ENCODE assay signal across 9 mouse cellular contexts in genomic region chr10:122803906-122804305, GRCm38 (mm10).
A peak's percentile ranks its signal among the peaks of the same experiment; 100 is the strongest.
DNase-seq lines count a peak whose midpoint lies in the region; ATAC-seq and TF ChIP-seq lines count a peak whose summit lies in the region.
"Had no signal": no experiment of that assay in that cellular context is flagged by ENCODE, and none has a peak within 500 bp of the region (broad histone marks: within the 10 kb centered on the region; RNA-seq: fewer than 3 reads in every experiment).

No protein-coding gene starts in this region.

- no peak overlapping the region for H3K9ac ChIP-seq in midbrain, embryonic 11.5 days (ENCODE audit: low read length)
- no peak overlapping the region for H3K9ac ChIP-seq in midbrain, embryonic 16.5 days (ENCODE audit: low read depth, low read length)
- no peak overlapping the region for H3K9ac ChIP-seq in embryonic facial prominence, embryonic 14.5 days (ENCODE audit: low read depth, low read length)
- H3K9ac ChIP-seq in hindbrain, postnatal 0 days (replicated peaks; ENCODE audit: low read length): no peak overlapping the region
- H3K9ac ChIP-seq in liver, adult 2 months (ENCODE audit: low read depth, low read length): no peak overlapping the region
- H3K9ac ChIP-seq: stomach, embryonic 15.5 days had no signal

- DNase-seq in midbrain, embryonic 11.5 days (ENCODE audit: low spot score, missing footprints): peak; percentile 99
- DNase-seq in adrenal gland, postnatal 14 days: peak; percentile 84
- peak; percentile 81 for DNase-seq in embryonic facial prominence, embryonic 14.5 days (ENCODE audit: low spot score)
- peak; percentile 89 for DNase-seq in hindbrain, postnatal 0 days (ENCODE audit: low spot score)
- peak; percentile 48 for DNase-seq in liver, adult 2 months (ENCODE audit: extremely low read depth, low read depth, low spot score)
- peak; percentile 90 for DNase-seq in retina, embryonic 14.5 days (ENCODE audit: low spot score)
- peak; percentile 83 for DNase-seq in urinary bladder, postnatal 14 days (ENCODE audit: low spot score)

- no peaks in the 10 kb centered on the region for H3K9me3 ChIP-seq in midbrain, embryonic 11.5 days (ENCODE audit: control insufficient read depth, low read length)
- no peaks in the 10 kb centered on the region for H3K9me3 ChIP-seq in midbrain, embryonic 16.5 days (replicated peaks; ENCODE audit: control insufficient read depth, low read length, poor library complexity, severe bottlenecking)
- peaks cover 11% of the 10 kb centered on the region for H3K9me3 ChIP-seq in embryonic facial prominence, embryonic 14.5 days (ENCODE audit: control insufficient read depth, low read length)
- no peaks in the 10 kb centered on the region for H3K9me3 ChIP-seq in hindbrain, postnatal 0 days (ENCODE audit: low read length)
- H3K9me3 ChIP-seq: stomach, embryonic 15.5 days had no signal

- peaks cover 8% of the 10 kb centered on the region for H3K4me1 ChIP-seq in midbrain, embryonic 11.5 days (ENCODE audit: control insufficient read depth, insufficient read depth, low read length)
- peaks cover 8% of the 10 kb centered on the region; the same call in 1 of the 2 replicates for H3K4me1 ChIP-seq in midbrain, embryonic 16.5 days (ENCODE audit: control insufficient read depth, insufficient read depth, low read length)
- peaks cover 21% of the 10 kb centered on the region for H3K4me1 ChIP-seq in embryonic facial prominence, embryonic 14.5 days (ENCODE audit: control insufficient read depth, insufficient read depth, low read length)
- H3K4me1 ChIP-seq in hindbrain, postnatal 0 days (ENCODE audit: insufficient read depth, low read length): peaks cover 10% of the 10 kb centered on the region; the same call in 1 of the 2 replicates
- no peaks in the 10 kb centered on the region for H3K4me1 ChIP-seq in liver, adult 2 months (ENCODE audit: control insufficient read depth, insufficient read depth, low read length)

- H3K4me3 ChIP-seq in midbrain, embryonic 11.5 days (ENCODE audit: low read depth, low read length): no peak overlapping the region
- no peak overlapping the region for H3K4me3 ChIP-seq in midbrain, embryonic 16.5 days (ENCODE audit: low read depth, low read length)
- H3K4me3 ChIP-seq in embryonic facial prominence, embryonic 14.5 days (ENCODE audit: low read depth, low read length): no peak overlapping the region
- H3K4me3 ChIP-seq in hindbrain, postnatal 0 days (ENCODE audit: low read length): no peak overlapping the region
- H3K4me3 ChIP-seq in liver, adult 2 months (ENCODE audit: insufficient read depth, low read depth, low read length): no peak overlapping the region
- H3K4me3 ChIP-seq: stomach, embryonic 15.5 days had no signal

- TF ChIP-seq CTCF in hindbrain, postnatal 0 days (IDR thresholded peaks at IDR 0.05; ENCODE audit: low read depth): peak; percentile 84
- TF ChIP-seq CTCF in liver, adult 2 months (IDR thresholded peaks at IDR 0.05; ENCODE audit: low read depth, low read length): peak; percentile 84

- H3K27me3 ChIP-seq in midbrain, embryonic 11.5 days (ENCODE audit: control insufficient read depth, insufficient read depth, low read length): no peaks in the 10 kb centered on the region
- 0 out of 2 replicates have a peak, but pooled peaks cover 2% of the 10 kb centered on the region for H3K27me3 ChIP-seq in midbrain, embryonic 16.5 days (ENCODE audit: control insufficient read depth, insufficient read depth, low read depth, low read length)
- H3K27me3 ChIP-seq in embryonic facial prominence, embryonic 14.5 days (replicated peaks; ENCODE audit: control insufficient read depth, insufficient read depth, low read length): no peaks in the 10 kb centered on the region
- H3K27me3 ChIP-seq in hindbrain, postnatal 0 days (ENCODE audit: insufficient read depth, low read length): no peaks in the 10 kb centered on the region
- H3K27me3 ChIP-seq in liver, adult 2 months (ENCODE audit: control insufficient read depth, insufficient read depth, low read length): no peaks in the 10 kb centered on the region
- H3K27me3 ChIP-seq: stomach, embryonic 15.5 days had no signal

- 12% methylated on average over 7 of the region's 7 CpGs for WGBS in midbrain, embryonic 11.5 days
- WGBS in midbrain, embryonic 16.5 days: 8% methylated on average over 7 of the region's 7 CpGs
- WGBS in embryonic facial prominence, embryonic 14.5 days: 11% methylated on average over 7 of the region's 7 CpGs
- 10% methylated on average over 7 of the region's 7 CpGs for WGBS in hindbrain, postnatal 0 days
- WGBS in liver, adult 2 months: 9% methylated on average over 7 of the region's 7 CpGs

- ATAC-seq in midbrain, embryonic 11.5 days (ENCODE audit: low FRiP score): peak; percentile 17; the same call in 1 of the 2 replicates
- no peak for ATAC-seq in midbrain, embryonic 16.5 days
- ATAC-seq in embryonic facial prominence, embryonic 14.5 days (ENCODE audit: low read depth): no peak
- 0 out of 2 replicates have a peak, but pooled peaks have one; percentile 16 for ATAC-seq in hindbrain, postnatal 0 days

- no peak for TF ChIP-seq POLR2A in liver, adult 2 months (IDR thresholded peaks at IDR 0.05; ENCODE audit: extremely low read depth, insufficient read depth, low read length)

- H3K27ac ChIP-seq in midbrain, embryonic 11.5 days (ENCODE audit: low read depth, low read length): no peak overlapping the region
- H3K27ac ChIP-seq in midbrain, embryonic 16.5 days (ENCODE audit: low read length): no peak overlapping the region
- H3K27ac ChIP-seq in embryonic facial prominence, embryonic 14.5 days (replicated peaks; ENCODE audit: low read depth, low read length): 0 out of 2 replicates have a peak overlapping the region, but pooled peaks have one; percentile 1
- H3K27ac ChIP-seq in hindbrain, postnatal 0 days: no peak overlapping the region
- no peak overlapping the region for H3K27ac ChIP-seq in liver, adult 2 months (replicated peaks; ENCODE audit: insufficient read depth, low read depth, low read length)
- H3K27ac ChIP-seq: stomach, embryonic 15.5 days had no signal

- H3K36me3 ChIP-seq in midbrain, embryonic 11.5 days (ENCODE audit: control insufficient read depth, insufficient read depth, low read length): no peaks in the 10 kb centered on the region
- no peaks in the 10 kb centered on the region for H3K36me3 ChIP-seq in midbrain, embryonic 16.5 days (ENCODE audit: control insufficient read depth, insufficient read depth, low read length)
- H3K36me3 ChIP-seq in embryonic facial prominence, embryonic 14.5 days (ENCODE audit: control insufficient read depth, insufficient read depth, low read length): no peaks in the 10 kb centered on the region
- no peaks in the 10 kb centered on the region for H3K36me3 ChIP-seq in hindbrain, postnatal 0 days (ENCODE audit: insufficient read depth, low read length)
- no peaks in the 10 kb centered on the region for H3K36me3 ChIP-seq in liver, adult 2 months (ENCODE audit: control insufficient read depth, insufficient read depth, low read length)
- H3K36me3 ChIP-seq: stomach, embryonic 15.5 days had no signal

- no peak overlapping the region for H3K4me2 ChIP-seq in midbrain, embryonic 11.5 days
- H3K4me2 ChIP-seq in midbrain, embryonic 16.5 days (ENCODE audit: low read length): no peak overlapping the region
- no peak overlapping the region for H3K4me2 ChIP-seq in embryonic facial prominence, embryonic 14.5 days (ENCODE audit: low read depth, low read length)
- H3K4me2 ChIP-seq in hindbrain, postnatal 0 days (ENCODE audit: low read depth, low read length): no peak overlapping the region
- H3K4me2 ChIP-seq: stomach, embryonic 15.5 days had no signal

- H3K79me2 ChIP-seq in liver, adult 2 months (ENCODE audit: control insufficient read depth, insufficient read depth, low read length): no peaks in the 10 kb centered on the region

Comparison
In these comparisons a context has a peak if more than half of its experiments do, and no peak if none do; other contexts are left out.
1. ATAC-seq: peak in midbrain, embryonic 11.5 days (single experiment) and hindbrain, postnatal 0 days (single experiment); none in midbrain, embryonic 16.5 days (single experiment) and embryonic facial prominence, embryonic 14.5 days (single experiment).
2. DNase-seq: peak in every context shown above with its lines; median percentile 99 in midbrain, embryonic 11.5 days; 90 in retina, embryonic 14.5 days; 89 in hindbrain, postnatal 0 days; 84 in adrenal gland, postnatal 14 days; 83 in urinary bladder, postnatal 14 days; 81 in embryonic facial prominence, embryonic 14.5 days; 48 in liver, adult 2 months.